Mouse (Mus musculus) layer of hippocampus, postnatal 36 days (tissue): ENCODE measurements around the gene Stx11. TPM values are rescaled to one million over a fixed set of nuclear protein-coding genes. Genes with fewer than 3 reads are reported as not detected.
A peak's percentile ranks its signal among the peaks of the same experiment; 100 is the strongest.
"Not testable (repeated sequence)": the region's sequence is repeated elsewhere in the genome, so short reads cannot be mapped to it uniquely, and the experiment has no call there.

Experiments used
- DNase-seq, 2 experiments: peaks; one replicate each; pipeline ENCODE4 v3.0.0; 2022
- total RNA-seq, 2 experiments: library from RNA; stranded (reverse); gene quantifications; 2 replicates each; pipeline ENCODE4 v1.2.3; 2021

Stx11 gene
- total RNA-seq, 2 experiments from 2014 or later = 0.15 to 0.23 TPM

DNA sequence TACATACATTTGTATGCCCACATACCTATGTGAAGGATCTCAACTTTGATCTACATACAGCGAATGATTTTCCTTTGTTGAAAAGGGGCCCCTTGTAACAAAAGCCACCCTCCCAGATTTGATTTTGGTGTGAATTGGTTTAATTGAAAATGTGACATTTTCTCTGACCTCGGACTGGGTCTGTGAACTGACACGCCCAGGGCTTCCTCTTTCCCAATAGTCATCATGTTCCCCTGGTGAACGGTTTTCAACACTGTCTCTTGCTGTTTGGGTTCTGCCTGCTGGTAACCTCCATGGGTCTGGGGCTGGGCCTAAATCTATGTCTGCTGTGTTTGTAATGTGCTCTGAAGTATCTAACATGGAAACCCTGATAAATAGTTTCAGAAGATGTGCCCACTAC lies 6.8 kb downstream of the Stx11 start:
- no peak for DNase-seq

DNA sequence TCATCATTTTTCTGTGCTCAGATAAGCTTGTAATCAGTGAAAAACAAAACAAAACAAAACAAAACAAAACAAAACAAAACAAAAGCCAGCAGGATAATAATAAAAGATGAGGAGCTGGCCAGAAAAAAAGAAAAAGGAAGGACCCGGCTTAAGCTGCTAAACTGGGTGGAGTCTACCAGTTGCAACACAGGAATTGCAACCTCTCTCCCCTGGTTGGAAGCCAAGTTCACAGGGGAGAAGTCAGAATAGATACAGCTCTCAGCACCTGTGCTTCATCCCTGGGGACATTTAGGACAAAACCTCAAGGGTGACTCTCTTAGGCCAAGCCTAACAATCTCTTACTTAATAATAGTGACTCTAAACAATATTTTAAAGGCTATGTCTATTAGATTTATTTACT lies 8.3 kb downstream of the Stx11 start:
- DNase-seq = no peak

DNA sequence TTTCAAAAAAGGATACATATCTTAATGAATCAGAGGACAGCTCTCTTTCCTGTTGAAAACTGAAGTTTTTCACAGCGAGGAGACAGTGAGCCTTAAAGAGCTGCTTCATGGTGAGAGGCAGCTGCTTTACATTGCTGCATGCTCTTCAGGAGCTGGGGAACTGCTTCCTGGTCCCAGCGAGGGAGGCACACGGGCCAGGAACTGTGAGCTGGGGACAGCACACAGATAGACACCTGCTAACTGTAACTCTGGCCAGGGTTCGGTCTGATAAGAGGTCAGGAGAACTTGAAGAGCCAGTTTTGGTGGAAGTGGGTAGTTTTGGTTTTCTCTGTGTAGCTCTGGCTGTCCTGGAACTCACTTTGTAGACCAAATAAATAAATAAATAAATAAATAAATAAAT lies 12.7 kb downstream of the Stx11 start:
- not testable (repeated sequence) for DNase-seq

DNA sequence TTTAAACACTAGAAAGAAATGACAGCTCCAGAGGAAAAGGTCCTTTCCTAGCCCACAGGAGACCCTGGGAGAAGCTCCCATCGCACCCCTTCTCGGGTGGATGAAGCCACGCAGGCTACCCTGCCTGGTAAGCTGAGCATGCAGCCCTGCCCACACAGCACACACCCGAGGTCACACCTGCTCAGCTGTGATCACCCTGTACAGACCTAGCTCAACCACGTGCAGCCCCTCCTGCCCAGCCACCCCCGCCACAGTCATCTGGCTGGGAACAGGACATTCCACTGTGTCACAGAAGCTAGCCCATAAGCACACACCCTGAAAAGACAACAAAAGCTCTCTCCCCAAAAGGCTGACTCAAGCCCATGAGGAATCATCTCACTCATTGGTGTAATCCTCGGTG lies 14.8 kb downstream of the Stx11 start:
- no peak for DNase-seq

DNA sequence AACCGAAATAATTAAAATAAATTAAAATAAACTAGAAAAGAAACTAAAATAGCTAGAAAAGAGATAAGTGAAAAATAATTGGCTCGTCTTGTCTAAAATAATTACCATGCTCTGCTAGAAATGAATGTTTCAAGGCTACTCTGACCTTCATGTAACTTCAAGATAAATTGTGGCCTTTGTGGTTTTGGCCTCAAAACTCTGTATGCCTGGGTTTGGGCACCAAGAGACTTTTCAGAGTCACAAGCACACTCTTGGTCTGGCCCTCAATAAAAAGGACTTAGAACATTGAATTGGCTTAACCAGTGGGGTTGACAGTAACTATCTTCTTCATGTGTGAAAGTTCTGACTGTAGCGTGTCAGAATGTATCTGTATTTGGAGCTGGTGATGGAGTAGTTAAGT lies 16.5 kb downstream of the Stx11 start:
- no peak for DNase-seq

DNA sequence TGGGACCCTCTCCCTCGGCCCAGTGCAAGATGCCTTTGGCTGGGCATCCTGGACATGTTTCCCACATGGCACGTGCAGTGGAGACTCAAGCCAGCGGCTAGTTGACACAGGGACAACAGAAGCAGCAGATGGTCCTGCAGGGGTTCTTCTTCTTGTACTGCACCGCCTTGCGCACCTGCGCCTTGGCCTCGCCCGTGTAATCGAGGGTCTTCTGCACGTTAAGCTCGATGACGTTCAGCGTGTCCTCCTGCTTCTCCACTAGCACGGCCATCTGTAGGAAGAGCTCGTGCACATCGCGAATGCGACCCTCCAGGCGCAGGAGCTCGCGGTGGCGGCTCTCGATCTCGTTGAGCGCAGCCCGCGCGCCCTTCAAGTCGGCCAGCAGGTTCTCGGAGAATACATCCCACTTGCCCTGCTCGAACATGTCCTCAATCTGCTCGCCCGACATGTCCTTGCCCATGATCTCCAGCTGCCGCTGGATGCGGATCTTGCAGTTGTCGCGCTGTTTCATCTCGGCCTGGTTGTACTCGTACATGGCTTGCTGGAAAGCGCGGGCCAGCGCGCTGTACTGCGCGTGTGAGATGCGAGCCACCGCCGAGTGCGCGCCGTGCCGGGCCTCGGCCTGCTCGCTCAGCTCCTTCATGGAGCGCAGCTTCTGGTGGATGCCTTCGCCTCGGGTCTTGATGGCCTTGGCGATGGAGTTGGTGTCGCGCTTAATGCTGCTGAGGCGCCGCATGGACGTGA lies 22.9 kb downstream of the Stx11 start:
- peak; percentile 22 to 54 for DNase-seq

DNA sequence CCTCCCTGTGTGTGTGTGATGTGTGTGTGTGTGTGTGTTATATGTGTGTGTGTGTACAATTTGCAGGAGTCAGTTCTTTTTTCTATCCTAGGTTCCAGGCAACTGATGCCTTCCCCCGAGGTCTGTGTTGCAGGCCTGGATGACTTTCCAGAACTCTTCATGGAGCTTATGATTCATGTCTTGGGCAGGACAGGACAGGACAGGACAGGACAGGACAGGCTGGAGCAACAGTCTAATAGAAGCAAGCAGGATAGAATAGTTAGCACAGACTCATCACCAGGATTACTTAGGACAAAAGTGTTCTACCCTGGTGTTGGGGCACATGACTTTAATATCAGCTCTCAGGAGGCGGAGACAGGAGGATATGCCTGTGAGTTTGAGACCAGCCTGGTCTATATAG lies 25.3 kb downstream of the Stx11 start:
- no peak for DNase-seq

DNA sequence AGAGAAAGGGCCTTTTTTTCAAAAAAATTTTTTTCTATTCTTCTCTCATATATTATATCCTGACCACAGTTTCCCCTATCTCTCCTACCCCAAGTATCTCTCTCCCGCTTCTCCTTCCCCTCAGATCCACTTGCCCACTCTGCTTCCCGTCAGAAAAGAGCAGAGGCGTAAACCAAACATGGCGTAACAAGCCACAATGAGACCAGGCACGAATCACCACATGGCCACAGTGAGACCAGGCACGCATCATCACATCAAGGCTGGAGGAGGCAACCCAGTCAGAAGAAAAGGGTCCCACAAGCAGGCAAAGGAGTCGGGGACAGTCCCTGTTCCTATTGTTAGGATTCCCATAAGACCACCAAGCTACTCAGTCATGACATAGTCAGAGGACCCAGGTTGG lies 28.0 kb downstream of the Stx11 start:
- DNase-seq = no peak

DNA sequence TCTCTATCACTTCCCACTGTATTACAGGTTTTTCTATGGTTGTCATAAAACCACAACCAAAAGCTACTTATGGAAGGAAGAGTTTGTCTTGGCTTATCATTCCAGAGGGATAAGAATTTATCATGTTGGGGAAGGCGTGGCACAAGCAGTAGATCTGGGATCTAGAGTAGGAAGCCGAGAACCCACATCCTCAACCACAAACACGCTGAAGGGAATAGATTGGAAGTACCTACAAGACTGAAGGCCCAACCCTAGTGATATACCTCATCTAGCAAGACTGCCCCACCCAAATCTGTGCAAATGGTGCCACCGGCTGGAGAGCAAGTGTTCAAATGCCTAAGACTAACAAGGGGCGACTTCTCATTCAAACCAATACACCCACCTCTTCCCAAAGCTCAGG lies 28.5 kb downstream of the Stx11 start:
- no peak for DNase-seq

DNA sequence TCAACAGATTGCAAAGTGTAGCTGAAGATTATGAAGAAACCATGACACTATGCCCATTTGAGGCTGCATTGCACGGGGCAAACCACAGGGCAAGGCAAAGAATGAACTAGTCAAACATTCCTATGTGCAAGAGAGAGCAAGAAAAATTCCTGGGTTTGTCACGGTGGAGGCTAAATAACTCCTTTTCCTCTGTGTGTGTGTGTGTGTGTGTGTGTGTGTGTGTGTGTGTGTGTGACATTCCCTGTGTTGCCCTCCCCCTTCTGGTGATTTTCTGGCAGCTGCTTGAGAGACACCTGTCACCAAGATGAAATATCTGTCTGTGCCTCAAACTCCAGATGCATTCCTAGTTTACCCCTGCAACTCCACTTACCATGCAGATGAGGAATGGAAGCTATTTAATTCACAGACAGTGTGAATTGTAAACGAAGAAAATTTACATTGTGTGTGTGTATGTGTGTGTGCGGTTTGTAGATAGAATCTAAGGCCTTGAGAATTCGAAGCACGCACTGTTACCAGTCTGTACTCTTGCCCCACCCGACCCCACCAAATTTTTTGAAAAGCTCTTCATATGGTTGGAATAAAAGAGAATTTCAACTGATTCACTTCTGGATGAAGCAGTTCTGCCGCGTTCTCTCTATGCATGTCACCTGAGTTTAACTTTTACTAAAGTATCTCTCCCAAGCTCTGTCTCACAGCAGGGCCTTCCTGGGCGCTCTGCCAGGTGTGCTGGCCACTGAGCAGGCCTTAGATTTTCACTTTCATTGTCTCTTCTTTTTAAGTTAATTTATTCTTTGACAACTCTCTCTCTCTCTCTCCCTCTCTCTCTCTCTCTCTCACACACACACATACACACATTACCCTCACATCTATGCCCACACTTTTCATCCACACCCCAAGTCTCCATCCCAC lies 32.4 kb downstream of the Stx11 start:
- no peak for DNase-seq

DNA sequence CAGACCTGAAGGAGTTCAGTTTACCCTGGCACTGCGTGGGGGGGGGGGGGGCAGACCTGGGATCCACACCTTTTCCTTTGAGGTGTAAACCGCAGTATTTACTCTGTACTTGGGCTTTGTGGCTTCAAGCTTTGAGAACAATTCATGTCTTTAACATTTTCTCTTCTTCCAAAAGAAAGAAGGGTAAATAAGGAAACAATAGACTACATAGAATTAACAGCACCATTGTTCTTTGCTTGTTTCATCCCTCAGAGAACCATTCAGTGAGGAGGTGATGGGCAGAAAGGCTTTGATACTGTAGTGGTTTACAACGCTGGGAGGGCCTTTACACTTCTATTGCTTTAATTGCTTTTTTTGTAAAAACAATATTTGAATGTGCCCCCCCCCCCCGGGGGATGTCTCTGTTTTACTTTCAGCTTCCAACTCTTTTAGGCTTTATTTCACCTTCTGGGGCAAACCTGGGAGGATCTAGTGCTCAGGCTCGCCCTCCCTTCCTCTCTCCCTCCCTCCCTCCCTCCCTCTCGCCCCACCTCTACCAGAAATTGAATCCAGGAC lies 33.7 kb downstream of the Stx11 start:
- DNase-seq = no peak

DNA sequence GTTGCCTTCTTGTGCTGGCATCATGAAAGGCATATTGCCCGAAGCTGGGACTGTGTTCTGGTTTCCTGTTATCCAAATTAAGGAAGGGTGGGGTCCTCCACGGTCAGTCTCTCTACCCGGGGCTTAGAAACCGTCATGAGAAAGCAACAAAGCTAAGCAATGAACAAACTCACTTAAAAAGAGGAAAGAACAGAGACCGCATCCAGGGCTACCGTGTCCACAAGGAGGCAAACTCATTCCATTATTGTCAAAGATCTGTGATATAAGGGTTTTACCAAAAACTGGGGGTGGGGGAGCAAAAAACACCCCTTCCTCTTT lies 34.3 kb downstream of the Stx11 start:
- no peak for DNase-seq

DNA sequence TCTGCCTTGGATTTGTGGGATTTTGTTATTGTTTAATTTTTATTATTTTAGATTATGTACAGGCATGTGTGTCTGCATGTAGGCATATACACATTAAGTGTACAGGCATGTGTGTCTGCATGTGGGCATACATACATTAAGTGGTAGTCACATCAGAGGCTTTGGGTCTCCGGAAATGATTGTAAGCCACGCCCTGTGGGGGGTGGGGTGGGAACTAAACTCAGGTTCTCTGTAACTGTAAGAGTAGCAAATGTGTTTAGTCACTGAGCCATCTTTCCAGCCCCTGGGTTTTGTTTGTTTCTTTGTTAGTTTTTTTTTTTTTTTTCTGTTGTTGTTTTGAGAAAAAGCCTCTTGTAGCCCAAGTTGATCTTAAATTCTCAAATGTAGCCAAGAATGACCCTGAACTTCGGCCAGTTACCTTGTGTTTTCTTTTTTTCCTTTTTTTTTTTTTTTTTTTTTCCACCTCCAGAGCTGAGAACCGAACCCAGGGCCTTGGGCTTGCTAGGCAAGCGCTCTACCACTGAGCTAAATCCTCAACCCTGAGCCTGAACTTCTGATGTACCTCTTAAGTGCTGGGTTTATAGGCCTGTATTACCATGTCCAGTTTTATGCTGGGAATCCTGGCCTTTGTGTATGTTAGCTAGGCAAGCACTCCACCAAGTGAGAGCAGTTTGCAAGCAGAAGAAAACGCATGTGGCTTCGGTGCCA lies 34.8 kb downstream of the Stx11 start:
- DNase-seq = no peak

DNA sequence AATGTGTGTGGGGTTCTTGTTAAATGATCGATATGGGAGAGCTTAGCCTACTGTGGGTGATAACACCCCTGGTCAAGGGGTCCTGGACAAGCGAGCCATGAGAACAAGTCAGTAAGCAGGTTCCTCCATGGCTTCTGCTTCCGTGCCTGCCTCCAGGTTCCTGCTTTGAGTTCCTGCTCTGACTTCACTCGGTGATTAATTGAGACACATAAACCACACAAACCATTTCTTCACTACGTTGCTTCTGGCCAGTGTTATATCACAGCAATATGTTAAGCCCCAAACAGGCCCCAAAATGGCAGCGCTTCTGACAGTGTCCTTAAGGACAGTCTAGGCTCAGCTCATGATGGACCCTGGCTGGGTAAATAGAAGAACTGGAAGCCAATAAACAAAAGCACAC lies 35.9 kb downstream of the Stx11 start:
- DNase-seq = no peak

DNA sequence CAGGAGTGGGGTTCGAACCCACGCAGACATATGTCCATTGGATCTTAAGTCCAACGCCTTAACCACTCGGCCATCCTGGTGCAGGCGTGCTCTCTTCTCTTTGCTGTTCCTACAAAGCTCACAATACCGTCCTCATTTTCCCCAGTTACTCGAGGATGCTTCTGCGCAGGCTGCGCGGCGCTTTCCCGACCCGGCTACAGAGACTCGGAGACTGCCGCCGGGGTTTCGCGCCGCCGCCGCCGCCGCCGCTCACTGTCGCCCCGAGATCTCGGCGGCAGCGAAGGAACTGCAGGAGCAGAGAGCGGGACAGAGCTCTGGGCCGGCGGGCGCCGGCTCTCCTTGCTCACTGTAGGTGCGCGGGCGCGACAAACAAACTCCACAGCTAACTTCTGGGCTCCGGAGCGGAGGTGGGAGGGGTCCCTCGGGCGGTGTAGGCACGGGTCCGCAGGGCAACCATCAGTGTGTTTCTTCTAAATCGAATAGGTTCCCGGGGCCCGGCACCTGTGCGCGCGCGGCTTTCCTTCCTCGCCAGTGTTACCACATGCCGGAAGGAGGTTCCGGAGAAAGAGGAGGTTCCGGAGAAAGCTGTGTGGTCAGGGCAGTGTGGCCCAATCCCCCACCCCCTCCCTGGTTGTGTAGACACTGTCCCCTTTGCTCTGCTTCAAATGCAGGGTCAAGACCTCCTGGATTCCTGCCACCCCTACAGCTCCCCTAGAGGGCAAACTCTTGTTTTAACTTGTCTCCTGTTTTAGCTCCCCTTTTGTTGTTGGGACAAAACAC lies 41.3 kb downstream of the Stx11 start:
- DNase-seq = peak; percentile 95 to 99

DNA sequence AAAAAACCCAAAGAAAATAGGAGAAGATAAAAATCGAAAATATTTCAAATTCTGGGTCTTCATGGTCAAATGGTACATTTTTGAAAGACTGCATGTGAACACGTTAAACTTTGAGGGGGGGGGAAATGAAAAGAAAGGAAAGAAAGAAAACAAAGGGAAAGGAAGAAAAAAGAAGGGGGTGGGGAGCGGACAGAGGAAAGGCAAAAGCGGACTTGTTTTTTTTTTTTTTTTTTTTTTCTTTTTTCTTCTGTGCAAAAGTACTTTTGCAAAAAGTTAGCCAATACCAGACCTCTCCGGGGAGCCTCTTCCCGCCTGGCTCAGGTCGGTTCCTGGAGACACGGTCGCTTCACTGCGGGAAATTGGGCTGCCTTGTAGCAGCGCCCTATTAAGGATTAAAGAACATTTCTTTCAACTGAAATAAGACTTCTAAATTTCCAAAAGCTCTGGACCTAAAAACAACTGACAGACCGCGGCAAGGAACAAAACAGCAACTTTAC lies 42.0 kb downstream of the Stx11 start:
- DNase-seq = no peak

DNA sequence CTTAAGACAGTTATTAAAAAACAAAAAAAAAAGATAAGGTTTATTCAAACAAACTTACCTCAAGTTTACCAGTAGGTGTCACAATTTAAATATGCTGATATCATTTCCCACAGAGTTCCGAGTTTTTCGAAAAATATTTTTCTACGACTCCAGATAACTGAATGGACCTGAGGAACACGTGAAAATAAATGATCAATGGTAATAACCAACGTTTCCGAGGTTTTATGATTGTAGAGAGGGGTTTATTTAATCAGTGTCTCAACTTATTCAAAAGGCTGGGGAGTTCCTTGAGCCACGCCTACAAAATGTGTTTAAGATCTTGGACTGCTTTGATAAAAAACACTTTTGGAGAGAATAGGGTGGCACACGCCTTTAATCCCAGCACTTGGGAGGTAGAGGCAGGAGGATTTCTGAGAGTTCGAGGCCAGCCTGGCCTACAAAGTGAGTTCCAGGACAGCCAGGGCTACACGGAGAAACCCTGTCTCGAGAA lies 42.5 kb downstream of the Stx11 start:
- DNase-seq = no peak

DNA sequence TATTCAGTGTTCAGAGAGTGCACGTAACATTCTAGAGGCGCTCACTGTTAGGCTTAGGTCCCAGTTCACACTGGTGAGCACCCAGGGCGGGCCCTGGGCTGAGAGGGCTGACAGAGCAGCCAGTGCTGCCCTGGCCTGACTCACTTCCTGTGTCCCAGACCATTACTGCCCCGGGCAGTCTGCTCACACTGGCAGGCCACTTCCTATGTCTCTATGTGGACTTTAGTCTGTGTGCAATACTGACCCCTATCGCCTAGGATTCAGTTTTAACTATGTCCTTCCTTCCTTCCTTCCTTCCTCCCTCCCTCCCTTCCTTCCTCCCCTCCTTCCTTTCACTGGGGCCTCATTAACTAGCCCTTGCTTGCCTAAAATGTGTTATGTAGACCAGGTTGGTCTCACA lies 44.8 kb downstream of the Stx11 start:
- no peak for DNase-seq

DNA sequence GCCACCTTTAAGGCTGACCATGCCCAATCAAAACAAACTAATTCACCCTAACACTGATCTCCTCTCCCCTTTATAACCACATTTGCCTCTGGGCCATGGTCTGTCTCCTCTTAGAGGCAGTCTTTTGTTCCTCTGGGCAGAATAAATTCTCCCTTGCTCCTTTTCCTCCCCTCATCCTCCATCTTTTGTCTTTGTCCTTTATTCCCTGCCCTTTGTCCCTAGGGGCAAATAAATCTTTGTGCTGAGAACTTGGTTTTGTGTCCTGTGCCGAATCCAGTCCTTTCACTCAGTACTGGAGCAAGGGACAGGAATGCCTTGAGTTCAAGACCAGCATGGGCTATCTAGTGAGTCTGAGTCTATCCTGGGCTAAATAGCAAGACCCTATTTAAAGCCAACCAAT lies 46.5 kb downstream of the Stx11 start:
- no peak for DNase-seq

DNA sequence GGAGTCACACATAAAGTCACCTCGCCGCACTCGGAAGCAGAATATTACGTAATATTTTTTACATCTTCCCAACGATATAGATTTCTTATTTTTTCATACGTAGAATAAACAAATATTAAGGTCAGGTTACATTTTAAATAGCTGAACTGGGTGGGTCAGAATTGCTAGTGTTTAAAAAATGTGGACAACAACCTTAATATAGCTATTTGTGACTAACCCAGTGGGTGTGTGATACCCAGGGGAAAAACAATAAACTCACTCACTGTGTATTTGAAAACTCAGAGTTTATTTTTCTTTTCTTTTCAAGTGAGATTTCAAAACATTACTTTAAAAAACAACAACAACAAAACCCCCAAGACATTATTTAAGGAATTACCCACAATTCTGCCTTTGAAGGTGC lies 47.7 kb downstream of the Stx11 start:
- no peak for DNase-seq

DNA sequence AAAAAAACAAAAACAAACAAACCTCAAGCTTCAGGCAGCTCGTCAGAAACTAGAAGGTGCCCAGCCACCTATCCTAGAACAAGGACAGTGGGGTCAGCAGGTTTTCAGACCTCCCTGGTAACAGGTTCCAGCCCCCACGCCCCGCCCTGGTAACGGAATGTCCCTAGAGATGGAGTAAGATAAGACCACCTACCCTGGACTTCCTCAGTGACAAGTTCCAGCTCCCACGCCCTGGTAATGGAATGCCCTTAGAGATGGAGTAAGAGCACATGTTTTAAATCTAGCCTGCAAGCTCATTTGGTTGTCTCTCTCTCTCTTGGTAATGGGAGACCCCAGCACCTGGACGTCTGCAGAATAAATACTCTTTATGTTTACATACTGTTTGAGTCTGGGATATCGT lies 48.3 kb downstream of the Stx11 start:
- no peak for DNase-seq

DNA sequence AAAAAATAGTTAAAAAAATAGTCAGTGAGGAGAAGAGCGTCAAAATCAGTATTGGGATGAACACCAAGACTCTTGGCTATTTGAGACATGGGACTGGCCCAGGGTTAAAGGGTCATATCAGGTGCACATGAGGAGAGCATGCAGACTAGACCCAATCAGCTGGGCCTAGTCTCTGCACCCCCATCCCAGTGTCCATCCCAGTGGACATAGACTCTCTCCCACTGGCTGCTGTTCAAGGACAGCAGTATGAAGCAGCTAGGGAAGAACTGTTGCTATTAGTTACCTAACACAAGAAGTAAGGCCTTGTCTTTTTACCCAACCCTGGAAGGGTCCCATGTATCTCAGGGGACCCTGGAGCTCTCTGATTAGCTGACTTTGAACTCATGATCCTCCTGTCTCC lies 49.9 kb downstream of the Stx11 start:
- no peak for DNase-seq
